Mouse (Mus musculus): ENCODE results near the gene Tmem38a.

The Tmem38a gene

DNA sequence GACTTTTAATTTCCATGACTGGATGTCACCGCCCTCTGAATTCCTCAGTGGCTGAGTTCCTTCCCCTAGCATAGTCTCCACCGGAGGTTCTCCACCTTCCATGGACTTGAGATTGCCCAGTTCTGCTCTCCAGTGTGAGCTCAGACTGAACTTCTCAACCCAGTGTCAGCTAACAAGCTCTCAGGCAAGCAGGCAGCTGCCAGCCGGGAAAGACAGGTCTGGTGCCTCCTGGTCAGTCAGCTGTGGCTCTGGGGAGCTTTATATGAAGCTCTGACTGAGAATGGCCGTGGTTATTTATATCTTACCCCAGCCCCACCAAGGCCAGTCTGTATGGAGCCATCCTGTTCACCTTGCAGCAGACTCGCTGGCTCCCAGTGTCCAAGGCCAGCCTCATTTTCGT, 12.5 kb downstream of the Tmem38a start:
- DNase-seq (ENCODE audit: low read depth, low spot score): no peak

DNA sequence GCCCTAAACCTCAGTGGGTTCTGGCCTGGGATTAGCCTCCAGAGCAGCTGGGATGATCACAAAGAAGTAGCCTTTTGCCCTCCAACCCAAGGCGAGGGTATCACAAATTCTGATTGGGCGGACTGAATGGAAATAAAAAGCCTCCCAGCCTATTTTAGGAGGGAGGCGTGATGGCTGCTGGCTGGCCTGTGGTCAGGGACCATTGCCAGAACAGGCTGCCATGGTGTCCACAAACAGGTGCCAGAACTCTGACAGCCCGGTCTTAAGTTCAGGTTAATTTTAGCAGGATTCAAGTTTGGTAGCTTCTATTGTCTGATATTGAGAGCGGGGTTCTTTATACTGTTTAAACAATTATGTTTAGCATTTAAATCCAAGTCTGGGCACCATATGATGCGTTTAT, 16.0 kb downstream of the Tmem38a start:
- no peak for DNase-seq (ENCODE audit: low read depth, low spot score)

DNA sequence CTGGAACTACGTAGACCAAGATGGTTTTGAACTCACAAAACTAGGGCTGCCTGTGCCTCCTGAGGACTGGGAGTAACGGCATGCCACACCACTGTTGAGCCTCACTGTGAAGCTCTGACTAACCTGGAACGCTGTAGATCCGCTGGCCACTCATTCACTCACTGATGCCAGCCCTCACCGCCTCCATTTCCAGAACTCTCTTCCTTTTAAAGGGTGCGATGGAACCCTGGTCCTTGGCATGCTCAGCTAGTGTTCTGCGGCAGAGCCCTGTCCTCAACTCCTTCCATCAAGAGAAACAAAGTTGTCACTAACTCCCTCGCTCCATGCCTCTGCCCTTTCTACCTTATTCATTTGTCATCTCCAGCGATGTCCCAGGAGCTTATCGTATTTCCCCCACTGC, 17.0 kb downstream of the Tmem38a start:
- no peak for DNase-seq (ENCODE audit: low read depth, low spot score)

DNA sequence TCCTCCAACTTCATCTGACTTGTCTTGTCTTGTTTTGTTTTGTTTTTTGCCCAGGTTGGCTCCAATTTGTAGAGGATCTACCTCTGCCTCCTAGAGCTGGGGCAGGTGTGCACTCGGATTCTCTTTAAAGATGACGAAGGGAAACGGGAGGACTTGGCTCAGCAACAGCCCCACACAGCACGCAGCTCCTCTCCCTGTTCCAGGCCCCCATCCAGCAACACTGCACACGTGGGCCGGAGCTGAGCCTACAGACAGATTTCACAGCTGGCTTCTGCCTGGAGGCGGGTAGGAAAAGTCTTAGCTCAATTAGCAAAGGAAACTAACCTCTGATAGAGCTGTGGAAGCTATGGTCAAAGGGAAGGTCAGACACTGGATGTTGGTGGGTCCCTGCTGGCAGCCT, 17.4 kb downstream of the Tmem38a start:
- DNase-seq (ENCODE audit: low read depth, low spot score): no peak

DNA sequence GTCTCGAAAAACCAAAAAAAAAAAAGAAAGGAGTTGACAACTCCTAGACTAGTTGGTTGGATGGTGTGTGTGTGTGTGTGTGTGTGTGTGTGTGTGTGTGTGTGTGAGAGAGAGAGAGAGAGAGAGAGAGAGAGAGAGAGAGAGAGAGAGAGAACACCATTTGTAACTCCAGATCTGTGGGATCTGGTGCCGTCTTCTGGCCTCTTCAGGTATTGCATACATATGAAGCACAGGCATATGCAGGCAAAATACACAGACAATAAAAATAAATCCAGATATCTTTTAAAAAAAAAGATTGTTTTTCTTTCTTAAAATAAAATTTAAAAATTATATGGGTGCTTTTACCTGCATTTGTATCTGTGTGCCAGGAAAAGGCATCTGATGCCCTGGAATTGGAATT, 18.3 kb downstream of the Tmem38a start:
- no peak for DNase-seq (ENCODE audit: low read depth, low spot score)

Measured in brain, embryonic 18.5 days (tissue).